Mouse (Mus musculus): ENCODE measurements around the gene Ciao2b.

DNA sequence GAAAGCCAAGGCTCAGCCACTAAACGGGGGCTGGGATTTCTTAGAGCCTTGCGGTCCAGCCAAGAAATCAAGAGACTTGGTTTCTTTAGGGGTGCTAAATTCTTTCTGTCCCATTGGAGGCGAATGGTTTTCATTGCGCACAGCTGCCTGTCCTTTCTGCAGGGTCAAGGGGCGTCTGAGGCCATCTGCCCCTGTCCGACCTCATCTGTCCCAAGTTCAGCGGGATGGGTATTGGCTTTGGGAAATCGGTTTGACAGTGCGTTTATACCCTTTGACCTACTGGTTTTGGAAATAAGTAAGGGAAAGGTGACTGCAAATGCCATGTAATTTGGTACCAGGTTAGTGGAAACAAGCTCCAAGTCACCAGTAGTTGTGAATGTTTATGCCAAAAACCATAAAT is 49.9 kb downstream of the Ciao2b start:
- no peak for TF ChIP-seq RAD21 (IDR thresholded peaks at IDR 0.05; ENCODE audit: low read depth, low read length)
- no peak for TF ChIP-seq CTCF (conservative IDR thresholded peaks at IDR 0.05 in 1 of 2, IDR thresholded peaks at IDR 0.05 in 1 of 2; ENCODE audit: low read depth in 2 of 2, low read length in 2 of 2)
- no peak for TF ChIP-seq POLR2A (IDR thresholded peaks at IDR 0.05; ENCODE audit: low read depth, low read length)
- no peak for TF ChIP-seq MEF2A (IDR thresholded peaks at IDR 0.05; ENCODE audit: borderline replicate concordance, low read depth, low read length)
- no peak for TF ChIP-seq ETS1 (conservative IDR thresholded peaks at IDR 0.05; ENCODE audit: low read depth, low read length)
- no peak for TF ChIP-seq USF1 (IDR thresholded peaks at IDR 0.05; ENCODE audit: low read depth, low read length)
- no peak for TF ChIP-seq CHD2 (IDR thresholded peaks at IDR 0.05; ENCODE audit: low read length)

All from CH12.LX (cell line).